Mouse (Mus musculus) embryo, embryonic 10 days (tissue): ENCODE data around the gene Cyp19a1.

Experiments
- DNase-seq: peaks from one replicate; pipeline ENCODE4 v3.0.0-alpha.2; 2015; ENCODE audit warnings: low spot score

Cyp19a1 gene

GRCm38 (mm10) chr9:54268010-54268409 is at the start of gene Cyp19a1:
TSS of gene Cyp19a1 (minus strand) at chr9:54268110.
- DNase-seq: no peak

- DNase-seq: no peak
Observed at GRCm38 (mm10) chr9:54316363-54316762, 48.5 kb upstream of the Cyp19a1 start.

GRCm38 (mm10) chr9:54308751-54309358 is 40.9 kb upstream of the Cyp19a1 start:
- DNase-seq: peak; percentile 34

GRCm38 (mm10) chr9:54308209-54308608 is 40.3 kb upstream of the Cyp19a1 start:
- no peak for DNase-seq

- no peak for DNase-seq
Observed at GRCm38 (mm10) chr9:54301255-54301654, 33.3 kb upstream of the Cyp19a1 start.

GRCm38 (mm10) chr9:54299792-54300191 is 31.9 kb upstream of the Cyp19a1 start:
- no peak for DNase-seq

- no peak for DNase-seq
Observed at GRCm38 (mm10) chr9:54299389-54299788, 31.5 kb upstream of the Cyp19a1 start.

- no peak for DNase-seq
Observed at GRCm38 (mm10) chr9:54287804-54288203, 19.9 kb upstream of the Cyp19a1 start.

GRCm38 (mm10) chr9:54286331-54286987 is 18.5 kb upstream of the Cyp19a1 start, which contains the start of gene Gldn:
TSS of gene Gldn (plus strand) at chr9:54286486.
- peak; percentile 63 for DNase-seq

GRCm38 (mm10) chr9:54279046-54279589 is 11.2 kb upstream of the Cyp19a1 start:
- DNase-seq: no peak

GRCm38 (mm10) chr9:54275283-54275682 is 7.4 kb upstream of the Cyp19a1 start:
- no peak for DNase-seq

- DNase-seq: peak; percentile 61
Observed at GRCm38 (mm10) chr9:54270889-54271288, 3.0 kb upstream of the Cyp19a1 start.

GRCm38 (mm10) chr9:54269987-54270386 is 2.1 kb upstream of the Cyp19a1 start:
- no peak for DNase-seq

GRCm38 (mm10) chr9:54264754-54265153 is 3.2 kb downstream of the Cyp19a1 start:
- no peak for DNase-seq

- DNase-seq: no peak
Observed at GRCm38 (mm10) chr9:54244869-54245665, 22.8 kb downstream of the Cyp19a1 start.

- no peak for DNase-seq
Observed at GRCm38 (mm10) chr9:54227580-54227979, 40.3 kb downstream of the Cyp19a1 start.

GRCm38 (mm10) chr9:54216511-54216910 is 51.4 kb downstream of the Cyp19a1 start:
- no peak for DNase-seq

GRCm38 (mm10) chr9:54214881-54215280 is 53.0 kb downstream of the Cyp19a1 start:
- no peak for DNase-seq

GRCm38 (mm10) chr9:54194790-54195189 is 73.1 kb downstream of the Cyp19a1 start:
- DNase-seq: no peak

GRCm38 (mm10) chr9:54191435-54191834 is 76.5 kb downstream of the Cyp19a1 start:
- no peak for DNase-seq

- no peak for DNase-seq
Observed at GRCm38 (mm10) chr9:54182484-54182883, 85.4 kb downstream of the Cyp19a1 start.

- DNase-seq: peak; percentile 79
Observed at GRCm38 (mm10) chr9:54181330-54181729, 86.6 kb downstream of the Cyp19a1 start.

- no peak for DNase-seq
Observed at GRCm38 (mm10) chr9:54180216-54180615, 87.7 kb downstream of the Cyp19a1 start.
